Mouse (Mus musculus): Measurements from ENCODE around the gene Slc38a3. TPM values are rescaled to one million over a fixed set of nuclear protein-coding genes. Genes with fewer than 3 reads are reported as not detected.

Slc38a3 gene
- polyA plus RNA-seq, 1 experiment from 2014 or later = 30.4 TPM

GRCm38 (mm10) chr9:107696845-107697610 lies 27.7 kb upstream of the Slc38a3 start:
- 21% methylated on average over 9 of the region's 9 CpGs for WGBS
- Histone ChIP-seq H3K9me3 (ENCODE audit: control insufficient read depth, low read length) (no peaks in the 10 kb centered on the region), H3K9ac (replicated peaks; ENCODE audit: low read depth, low read length) (no peak overlapping the region), H3K4me3 (replicated peaks; ENCODE audit: low read length) (no peak overlapping the region), H3K4me2 (ENCODE audit: low read length) (no peak overlapping the region), H3K4me1 (replicated peaks; ENCODE audit: control insufficient read depth, insufficient read depth, low read length) (peaks cover 63% of the 10 kb centered on the region), H3K36me3 (ENCODE audit: control insufficient read depth, insufficient read depth) (0 out of 2 replicates have a peak, but pooled peaks cover 1% of the 10 kb centered on the region), H3K27me3 (replicated peaks; ENCODE audit: control insufficient read depth, insufficient read depth, low read length) (no peaks in the 10 kb centered on the region), H3K27ac (ENCODE audit: low read length) (no peak overlapping the region)
- ATAC-seq = no peak

GRCm38 (mm10) chr9:107696106-107696479 lies 26.8 kb upstream of the Slc38a3 start:
- Histone ChIP-seq H3K36me3 (ENCODE audit: control insufficient read depth, insufficient read depth) (peaks cover 5% of the 10 kb centered on the region; the same call in 1 of the 2 replicates), H3K27ac (ENCODE audit: low read length) (no peak overlapping the region), H3K4me2 (ENCODE audit: low read length) (no peak overlapping the region), H3K4me3 (replicated peaks; ENCODE audit: low read length) (no peak overlapping the region), H3K4me1 (replicated peaks; ENCODE audit: control insufficient read depth, insufficient read depth, low read length) (peaks cover 53% of the 10 kb centered on the region), H3K27me3 (replicated peaks; ENCODE audit: control insufficient read depth, insufficient read depth, low read length) (no peaks in the 10 kb centered on the region), H3K9me3 (ENCODE audit: control insufficient read depth, low read length) (no peaks in the 10 kb centered on the region), H3K9ac (replicated peaks; ENCODE audit: low read depth, low read length) (no peak overlapping the region)
- no peak for ATAC-seq
- WGBS = 44% methylated on average over 6 of the region's 6 CpGs

GRCm38 (mm10) chr9:107695441-107696105 lies 26.2 kb upstream of the Slc38a3 start:
- peaks cover 5% of the 10 kb centered on the region; the same call in 1 of the 2 replicates for H3K36me3 ChIP-seq (ENCODE audit: control insufficient read depth, insufficient read depth)
- H3K9me3 ChIP-seq (ENCODE audit: control insufficient read depth, low read length) = no peaks in the 10 kb centered on the region
- no peaks in the 10 kb centered on the region for H3K27me3 ChIP-seq (replicated peaks; ENCODE audit: control insufficient read depth, insufficient read depth, low read length)
- H3K27ac ChIP-seq (ENCODE audit: low read length) = no peak overlapping the region
- H3K4me2 ChIP-seq (ENCODE audit: low read length) = no peak overlapping the region
- no peak overlapping the region for H3K4me3 ChIP-seq (replicated peaks; ENCODE audit: low read length)
- peaks cover 48% of the 10 kb centered on the region for H3K4me1 ChIP-seq (replicated peaks; ENCODE audit: control insufficient read depth, insufficient read depth, low read length)
- 89% methylated on average over 12 of the region's 12 CpGs for WGBS
- ATAC-seq = no peak
- H3K9ac ChIP-seq (replicated peaks; ENCODE audit: low read depth, low read length) = no peak overlapping the region

- Histone ChIP-seq H3K4me1 (replicated peaks; ENCODE audit: control insufficient read depth, insufficient read depth, low read length) (peaks cover 39% of the 10 kb centered on the region), H3K36me3 (ENCODE audit: control insufficient read depth, insufficient read depth) (peaks cover 5% of the 10 kb centered on the region; the same call in 1 of the 2 replicates), H3K9ac (replicated peaks; ENCODE audit: low read depth, low read length) (no peak overlapping the region), H3K4me2 (ENCODE audit: low read length) (no peak overlapping the region), H3K27me3 (replicated peaks; ENCODE audit: control insufficient read depth, insufficient read depth, low read length) (no peaks in the 10 kb centered on the region), H3K4me3 (replicated peaks; ENCODE audit: low read length) (no peak overlapping the region), H3K9me3 (ENCODE audit: control insufficient read depth, low read length) (no peaks in the 10 kb centered on the region), H3K27ac (ENCODE audit: low read length) (no peak overlapping the region)
- WGBS = 78% methylated on average over 7 of the region's 7 CpGs
- no peak for ATAC-seq
Observed at GRCm38 (mm10) chr9:107694627-107695026, 25.3 kb upstream of the Slc38a3 start.

- Histone ChIP-seq H3K4me1 (replicated peaks; ENCODE audit: control insufficient read depth, insufficient read depth, low read length) (peaks cover 27% of the 10 kb centered on the region), H3K4me3 (replicated peaks; ENCODE audit: low read length) (no peak overlapping the region), H3K36me3 (ENCODE audit: control insufficient read depth, insufficient read depth) (peaks cover 8% of the 10 kb centered on the region; the same call in 1 of the 2 replicates), H3K9me3 (ENCODE audit: control insufficient read depth, low read length) (no peaks in the 10 kb centered on the region), H3K27ac (ENCODE audit: low read length) (no peak overlapping the region), H3K27me3 (replicated peaks; ENCODE audit: control insufficient read depth, insufficient read depth, low read length) (no peaks in the 10 kb centered on the region), H3K4me2 (ENCODE audit: low read length) (no peak overlapping the region), H3K9ac (replicated peaks; ENCODE audit: low read depth, low read length) (no peak overlapping the region)
- ATAC-seq = no peak
- 49% methylated on average over 4 of the region's 4 CpGs for WGBS
Observed at GRCm38 (mm10) chr9:107693433-107693987, 24.2 kb upstream of the Slc38a3 start.

GRCm38 (mm10) chr9:107692785-107693184 lies 23.5 kb upstream of the Slc38a3 start:
- H3K4me1 ChIP-seq (replicated peaks; ENCODE audit: control insufficient read depth, insufficient read depth, low read length) = peaks cover 20% of the 10 kb centered on the region
- H3K27ac ChIP-seq (ENCODE audit: low read length) = no peak overlapping the region
- H3K4me3 ChIP-seq (replicated peaks; ENCODE audit: low read length) = no peak overlapping the region
- H3K9ac ChIP-seq (replicated peaks; ENCODE audit: low read depth, low read length) = no peak overlapping the region
- no peaks in the 10 kb centered on the region for H3K9me3 ChIP-seq (ENCODE audit: control insufficient read depth, low read length)
- WGBS = 60% methylated on average over 5 of the region's 5 CpGs
- no peaks in the 10 kb centered on the region for H3K27me3 ChIP-seq (replicated peaks; ENCODE audit: control insufficient read depth, insufficient read depth, low read length)
- peaks cover 8% of the 10 kb centered on the region; the same call in 1 of the 2 replicates for H3K36me3 ChIP-seq (ENCODE audit: control insufficient read depth, insufficient read depth)
- H3K4me2 ChIP-seq (ENCODE audit: low read length) = no peak overlapping the region
- no peak for ATAC-seq

GRCm38 (mm10) chr9:107690391-107690790 lies 21.1 kb upstream of the Slc38a3 start:
- no peak overlapping the region for H3K27ac ChIP-seq (ENCODE audit: low read length)
- peaks cover 8% of the 10 kb centered on the region for H3K4me1 ChIP-seq (replicated peaks; ENCODE audit: control insufficient read depth, insufficient read depth, low read length)
- no peaks in the 10 kb centered on the region for H3K27me3 ChIP-seq (replicated peaks; ENCODE audit: control insufficient read depth, insufficient read depth, low read length)
- WGBS = 82% methylated on average over 8 of the region's 8 CpGs
- H3K9me3 ChIP-seq (ENCODE audit: control insufficient read depth, low read length) = no peaks in the 10 kb centered on the region
- H3K9ac ChIP-seq (replicated peaks; ENCODE audit: low read depth, low read length) = no peak overlapping the region
- H3K4me3 ChIP-seq (replicated peaks; ENCODE audit: low read length) = no peak overlapping the region
- peaks cover 8% of the 10 kb centered on the region; the same call in 1 of the 2 replicates for H3K36me3 ChIP-seq (ENCODE audit: control insufficient read depth, insufficient read depth)
- no peak overlapping the region for H3K4me2 ChIP-seq (ENCODE audit: low read length)
- ATAC-seq = no peak

- Histone ChIP-seq H3K4me3 (replicated peaks; ENCODE audit: low read length) (no peak overlapping the region), H3K4me2 (ENCODE audit: low read length) (no peak overlapping the region), H3K27ac (ENCODE audit: low read length) (no peak overlapping the region), H3K36me3 (ENCODE audit: control insufficient read depth, insufficient read depth) (peaks cover 13% of the 10 kb centered on the region; the same call in 1 of the 2 replicates), H3K4me1 (replicated peaks; ENCODE audit: control insufficient read depth, insufficient read depth, low read length) (peaks cover 8% of the 10 kb centered on the region), H3K9me3 (ENCODE audit: control insufficient read depth, low read length) (no peaks in the 10 kb centered on the region), H3K9ac (replicated peaks; ENCODE audit: low read depth, low read length) (no peak overlapping the region), H3K27me3 (replicated peaks; ENCODE audit: control insufficient read depth, insufficient read depth, low read length) (no peaks in the 10 kb centered on the region)
- ATAC-seq = no peak
- WGBS = 78% methylated on average over 7 of the region's 7 CpGs
Observed at GRCm38 (mm10) chr9:107688939-107689338, 19.6 kb upstream of the Slc38a3 start.

- no peak overlapping the region for H3K4me2 ChIP-seq (ENCODE audit: low read length)
- H3K9me3 ChIP-seq (ENCODE audit: control insufficient read depth, low read length) = no peaks in the 10 kb centered on the region
- no peak overlapping the region for H3K4me3 ChIP-seq (replicated peaks; ENCODE audit: low read length)
- H3K9ac ChIP-seq (replicated peaks; ENCODE audit: low read depth, low read length) = no peak overlapping the region
- no peak overlapping the region for H3K27ac ChIP-seq (ENCODE audit: low read length)
- H3K36me3 ChIP-seq (ENCODE audit: control insufficient read depth, insufficient read depth) = peaks cover 13% of the 10 kb centered on the region; the same call in 1 of the 2 replicates
- no peaks in the 10 kb centered on the region for H3K27me3 ChIP-seq (replicated peaks; ENCODE audit: control insufficient read depth, insufficient read depth, low read length)
- no peak for ATAC-seq
- WGBS = 93% methylated on average over 5 of the region's 5 CpGs
- peaks cover 4% of the 10 kb centered on the region for H3K4me1 ChIP-seq (replicated peaks; ENCODE audit: control insufficient read depth, insufficient read depth, low read length)
Observed at GRCm38 (mm10) chr9:107688415-107688814, 19.1 kb upstream of the Slc38a3 start.

All from forebrain, embryonic 16.5 days (tissue).